15 mouse cellular contexts compared by ENCODE assay signal in the genomic region with DNA sequence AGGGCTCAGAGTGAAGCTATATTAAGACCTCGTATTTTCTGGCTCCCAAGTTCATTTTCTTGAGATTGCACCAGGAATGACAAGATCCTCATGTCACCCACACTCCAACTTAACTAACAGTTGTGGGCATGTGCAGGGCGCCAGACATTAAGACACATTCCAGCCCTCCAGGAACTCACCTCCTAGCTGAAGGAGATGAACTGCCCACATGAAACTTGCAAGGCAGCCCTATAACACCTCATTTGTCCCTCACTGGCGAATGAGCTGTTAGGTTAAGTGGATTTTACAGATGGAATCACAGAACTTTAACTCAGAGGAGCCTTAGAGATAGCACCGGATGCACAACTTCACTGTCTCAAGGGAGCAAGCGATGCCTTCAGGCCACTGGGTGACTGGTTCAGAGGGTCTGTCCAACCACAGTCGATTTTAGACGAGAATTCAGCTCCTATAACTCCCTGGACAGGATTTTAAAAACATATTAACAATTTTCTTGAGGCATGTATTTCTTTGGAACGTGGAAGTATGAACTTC.
"Had no signal": no experiment of that assay in that cellular context is flagged by ENCODE, and none has a peak within 500 bp of the region (broad histone marks: within the 10 kb centered on the region; RNA-seq: fewer than 3 reads in every experiment).

No protein-coding gene starts in this region.

- H3K4me3 ChIP-seq: intestine, embryonic 15.5 days; left cerebral cortex, adult 2 months; liver, embryonic 13.5 days; midbrain, embryonic 15.5 days; neural tube, embryonic 13.5 days; stomach, embryonic 15.5 days had no signal

- H3K4me2 ChIP-seq: intestine, embryonic 15.5 days; liver, embryonic 13.5 days; midbrain, embryonic 11.5 days; midbrain, embryonic 15.5 days; neural tube, embryonic 13.5 days; stomach, embryonic 15.5 days had no signal

- H3K9me3 ChIP-seq: intestine, embryonic 15.5 days; liver, embryonic 13.5 days; midbrain, embryonic 15.5 days; neural tube, embryonic 13.5 days; stomach, embryonic 15.5 days had no signal

- H3K9ac ChIP-seq: intestine, embryonic 15.5 days; liver, embryonic 13.5 days; liver, postnatal 0 days; midbrain, embryonic 15.5 days; neural tube, embryonic 13.5 days; stomach, embryonic 15.5 days had no signal

- H3K4me1 ChIP-seq: intestine, embryonic 15.5 days; liver, embryonic 13.5 days had no signal

- DNase-seq: kidney, adult 18-20 months; kidney, postnatal 25 days; liver; liver, embryonic 13.5 days; liver, postnatal 0 days; retina, postnatal 1 day; right cerebral cortex, postnatal 4 days; thymus, adult 2 months; thymus, postnatal 25 days had no signal

- H3K27ac ChIP-seq: intestine, embryonic 15.5 days; left cerebral cortex, adult 2 months; liver, embryonic 13.5 days; midbrain, embryonic 15.5 days; neural tube, embryonic 13.5 days; stomach, embryonic 15.5 days had no signal

- ATAC-seq: intestine, embryonic 15.5 days; liver, postnatal 0 days; midbrain, embryonic 15.5 days had no signal

- H3K36me3 ChIP-seq: intestine, embryonic 15.5 days; liver, embryonic 13.5 days; midbrain, embryonic 15.5 days; neural tube, embryonic 13.5 days; stomach, embryonic 15.5 days had no signal

- H3K27me3 ChIP-seq: intestine, embryonic 15.5 days; midbrain, embryonic 15.5 days; stomach, embryonic 15.5 days had no signal
